Mouse (Mus musculus) small intestine, adult 2 months (tissue): Measurements from ENCODE around the gene Gabpb2.

Experiments
- CTCF ChIP-seq: fragments of 200-500 bp; IDR thresholded peaks from 2 replicates; pipeline ENCODE4 v1.5.1; 2012; ENCODE audit warnings: low read depth, mild to moderate bottlenecking, control low read depth, inconsistent platforms, low read length, moderate library complexity, mixed read lengths; ENCODE audit not compliant: insufficient replicate concordance, insufficient read length; ENCODE audit errors: extremely low read depth
- POLR2A ChIP-seq: fragments of 200-500 bp; IDR thresholded peaks from 2 replicates; pipeline ENCODE4 v1.6.1; 2012; ENCODE audit warnings: low read depth, mild to moderate bottlenecking, control low read depth, inconsistent platforms, low read length, moderate library complexity

- TF ChIP-seq POLR2A (no peak), CTCF (no peak)
Observed at GRCm38 (mm10) chr3:95261975-95262374, 44.3 kb upstream of the Gabpb2 start.
